Mouse (Mus musculus) liver, embryonic 14.5 days (tissue): ENCODE results near the gene Me3. TPM values are rescaled to one million over a fixed set of nuclear protein-coding genes. Genes with fewer than 3 reads are reported as not detected.

Experiments used
- ATAC-seq: fragments of 200-750 bp; cut with Nextera tagmentation; 2 replicates; pipeline ENCODE4 v1.8.0; 2017; ENCODE audit warnings: moderate number of reproducible peaks, mild to moderate bottlenecking, moderate library complexity; ENCODE audit not compliant: insufficient read depth
- DNase-seq, 3 experiments: peaks; one replicate each; pipeline ENCODE4 v3.0.0-alpha.2; 2012 to 2013; ENCODE audit warnings: low read depth in 3 of 3, low spot score in 3 of 3
- H3K27ac ChIP-seq: fragments of 300-500 bp; sonication (generic); 2 replicates; pipeline ENCODE4 v1.5.1; 2014; ENCODE audit warnings: moderate library complexity, mild to moderate bottlenecking, control low read depth, inconsistent platforms
- H3K27me3 ChIP-seq: fragments of 300-500 bp; sonication (generic); 2 replicates; pipeline ENCODE4 v1.6.1; 2014; ENCODE audit warnings: mild to moderate bottlenecking, low read length, moderate library complexity; ENCODE audit not compliant: control insufficient read depth, insufficient read depth
- H3K36me3 ChIP-seq: fragments of 300-500 bp; sonication (generic); replicated peaks from 2 replicates; pipeline ENCODE4 v1.6.1; 2014; ENCODE audit warnings: low read depth; ENCODE audit not compliant: control insufficient read depth, insufficient read depth
- H3K4me1 ChIP-seq, 2 experiments: fragments of 200-500 bp in 1 of 2; fragments of 300-500 bp in 1 of 2; sonication (generic) in 1 of 2; replicated peaks; 2 replicates each; pipeline ENCODE4 v1.6.1; 2012 to 2014; ENCODE audit warnings: antibody characterized with exemption in 1 of 2, inconsistent platforms in 1 of 2, low read length in 1 of 2; ENCODE audit not compliant: control insufficient read depth in 2 of 2, insufficient read depth in 2 of 2
- H3K4me2 ChIP-seq: fragments of 300-500 bp; sonication (generic); 2 replicates; pipeline ENCODE4 v1.6.1; 2014; ENCODE audit warnings: low read depth, mild to moderate bottlenecking, control low read depth, moderate library complexity
- H3K4me3 ChIP-seq, 2 experiments: fragments of 200-500 bp in 1 of 2; fragments of 300-500 bp in 1 of 2; sonication (generic) in 1 of 2; 2 replicates each; pipeline ENCODE4 v1.5.1; 2012 to 2014; ENCODE audit warnings: low read depth in 2 of 2, low read length in 2 of 2, mild to moderate bottlenecking in 2 of 2, control low read depth in 1 of 2, inconsistent platforms in 1 of 2, moderate library complexity in 1 of 2; ENCODE audit not compliant: insufficient read depth in 1 of 2
- H3K9ac ChIP-seq: fragments of 300-500 bp; sonication (generic); replicated peaks from 2 replicates; pipeline ENCODE4 v1.6.1; 2014; ENCODE audit warnings: mild to moderate bottlenecking, control low read depth, moderate library complexity
- H3K9me3 ChIP-seq: fragments of 300-500 bp; sonication (generic); 2 replicates; pipeline ENCODE4 v1.6.1; 2016; ENCODE audit warnings: low read length, mixed read lengths; ENCODE audit not compliant: control insufficient read depth
- CTCF ChIP-seq: IDR thresholded peaks from 2 replicates; pipeline ENCODE4 v1.5.1; 2016; ENCODE audit warnings: antibody characterized with exemption, low read depth, control low read depth
- EP300 ChIP-seq: IDR thresholded peaks from 2 replicates; pipeline ENCODE4 v1.6.1; 2016; ENCODE audit warnings: antibody characterized with exemption, low read depth
- whole genome bisulfite sequencing: fragments of 180-500 bp; shearing (Covaris S2); extraction: QIAGEN DNeasy Blood & Tissue Kit; methylation state at CpG from one replicate; pipeline ENCODE4 v1.1.7; 2014; ENCODE audit not compliant: insufficient replicate concordance; 5-methylcytosine and 5-hydroxymethylcytosine counted together
- polyA plus RNA-seq, 2 experiments: library from polyadenylated mRNA; depleted of rRNA in 1 of 2; stranded (reverse) in 1 of 2; unstranded in 1 of 2; fragments of >200 nt; fragmentation: Nextera tagmentation in 1 of 2; extraction: Ambion mirVana in 1 of 2; gene quantifications; 2 replicates each; pipeline versions ENCODE4 v1.2.1 to v1.2.3; 2012 to 2014

Me3 gene
- polyA plus RNA-seq, 2 experiments, result not detected

- Histone ChIP-seq H3K4me2 (no peak overlapping the region), H3K36me3 (no peaks in the 10 kb centered on the region), H3K4me3 (no peak overlapping the region), H3K27ac (no peak overlapping the region), H3K9me3 (no peaks in the 10 kb centered on the region), H3K9ac (no peak overlapping the region), H3K27me3 (no peaks in the 10 kb centered on the region), H3K4me1 (no peaks in the 10 kb centered on the region)
- no peak for TF ChIP-seq CTCF
- ATAC-seq (no peak), DNase-seq (no peak)
- 58% methylated on average over 8 of the region's 8 CpGs for WGBS
Measured at GRCm38 (mm10) chr7:89605589-89606536, 26.3 kb upstream of the Me3 start.

- H3K27ac ChIP-seq, result no peak overlapping the region
- no peak for ATAC-seq
- H3K9ac ChIP-seq, result no peak overlapping the region
- H3K27me3 ChIP-seq, result no peaks in the 10 kb centered on the region
- TF ChIP-seq EP300 (no peak), CTCF (no peak)
- H3K4me1 ChIP-seq, result no peaks in the 10 kb centered on the region
- WGBS, result 71% methylated on average over 5 of the region's 6 CpGs
- no peaks in the 10 kb centered on the region for H3K36me3 ChIP-seq
- no peak for DNase-seq
- no peak overlapping the region for H3K4me3 ChIP-seq
- no peaks in the 10 kb centered on the region for H3K9me3 ChIP-seq
- H3K4me2 ChIP-seq, result no peak overlapping the region
Measured at GRCm38 (mm10) chr7:89607329-89607728, 24.9 kb upstream of the Me3 start.

- WGBS, result 71% methylated on average over 7 of the region's 7 CpGs
- H3K4me2 ChIP-seq, result no peak overlapping the region
- no peaks in the 10 kb centered on the region for H3K36me3 ChIP-seq
- TF ChIP-seq CTCF, result no peak
- no peak for TF ChIP-seq EP300
- H3K27ac ChIP-seq, result no peak overlapping the region
- no peak overlapping the region for H3K9ac ChIP-seq
- DNase-seq (no peak), ATAC-seq (no peak)
- H3K9me3 ChIP-seq, result no peaks in the 10 kb centered on the region
- H3K27me3 ChIP-seq, result no peaks in the 10 kb centered on the region
- no peak overlapping the region for H3K4me3 ChIP-seq
- no peaks in the 10 kb centered on the region for H3K4me1 ChIP-seq
Measured at GRCm38 (mm10) chr7:89611236-89611635, 21.0 kb upstream of the Me3 start.

GRCm38 (mm10) chr7:89616235-89616634 is 16.0 kb upstream of the Me3 start:
- Histone ChIP-seq H3K36me3 (no peaks in the 10 kb centered on the region), H3K27ac (no peak overlapping the region), H3K27me3 (no peaks in the 10 kb centered on the region), H3K4me3 (no peak overlapping the region), H3K4me1 (no peaks in the 10 kb centered on the region), H3K9ac (no peak overlapping the region), H3K9me3 (no peaks in the 10 kb centered on the region), H3K4me2 (no peak overlapping the region)
- no peak for DNase-seq
- ATAC-seq, result no peak
- WGBS, result 68% methylated on average over 6 of the region's 6 CpGs
- TF ChIP-seq EP300, result no peak
- no peak for TF ChIP-seq CTCF

- no peak overlapping the region for H3K27ac ChIP-seq
- H3K36me3 ChIP-seq, result no peaks in the 10 kb centered on the region
- DNase-seq (no peak), ATAC-seq (no peak)
- TF ChIP-seq EP300 (no peak), CTCF (no peak)
- no peaks in the 10 kb centered on the region for H3K9me3 ChIP-seq
- WGBS, result 59% methylated on average over 4 of the region's 4 CpGs
- H3K4me3 ChIP-seq, result no peak overlapping the region
- no peak overlapping the region for H3K9ac ChIP-seq
- H3K4me1 ChIP-seq, result no peaks in the 10 kb centered on the region
- no peaks in the 10 kb centered on the region for H3K27me3 ChIP-seq
- no peak overlapping the region for H3K4me2 ChIP-seq
Measured at GRCm38 (mm10) chr7:89623331-89623730, 8.9 kb upstream of the Me3 start.
